Mouse (Mus musculus): ENCODE results near the gene Kantr.
"Not testable (repeated sequence)": the region's sequence is repeated elsewhere in the genome, so short reads cannot be mapped to it uniquely, and the experiment has no call there.

The Kantr gene

DNA sequence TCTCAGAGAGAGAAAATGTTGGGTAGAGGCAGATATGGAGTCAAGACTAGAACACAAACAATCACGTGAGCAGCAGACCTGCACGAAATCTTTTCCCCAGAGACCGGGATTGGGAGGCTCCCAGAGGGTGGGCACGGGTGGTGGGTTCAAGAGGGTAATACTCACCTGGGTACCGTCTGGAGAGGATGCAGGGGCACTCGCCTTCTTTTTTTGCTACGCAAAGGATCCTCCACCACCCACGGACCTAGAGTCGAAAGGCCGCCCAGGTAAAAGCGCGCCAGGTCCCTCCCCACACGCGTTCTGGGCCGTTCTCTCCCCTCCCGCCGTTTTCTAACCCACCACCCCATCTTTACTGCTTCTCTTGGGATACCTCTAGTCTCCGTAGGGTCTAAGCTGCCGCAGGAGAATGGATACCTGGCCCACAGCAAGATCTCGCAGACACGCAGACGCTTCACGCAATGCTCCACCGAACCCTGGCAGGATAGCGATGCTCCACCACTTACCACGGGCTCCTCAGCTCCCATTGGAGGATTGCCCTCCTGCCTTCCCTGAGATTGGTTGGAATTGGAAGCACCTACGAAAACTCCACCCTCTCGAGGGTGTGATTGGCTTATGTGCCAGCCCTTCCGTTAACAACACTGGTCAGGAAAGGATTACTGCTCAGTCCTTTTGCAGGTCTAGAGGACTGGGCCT is at the start of gene Kantr:
Kantr (minus strand) TSS at position 500 of the 693 bp plus-strand sequence.
- DNase-seq, result peak; percentile 71 to 84

DNA sequence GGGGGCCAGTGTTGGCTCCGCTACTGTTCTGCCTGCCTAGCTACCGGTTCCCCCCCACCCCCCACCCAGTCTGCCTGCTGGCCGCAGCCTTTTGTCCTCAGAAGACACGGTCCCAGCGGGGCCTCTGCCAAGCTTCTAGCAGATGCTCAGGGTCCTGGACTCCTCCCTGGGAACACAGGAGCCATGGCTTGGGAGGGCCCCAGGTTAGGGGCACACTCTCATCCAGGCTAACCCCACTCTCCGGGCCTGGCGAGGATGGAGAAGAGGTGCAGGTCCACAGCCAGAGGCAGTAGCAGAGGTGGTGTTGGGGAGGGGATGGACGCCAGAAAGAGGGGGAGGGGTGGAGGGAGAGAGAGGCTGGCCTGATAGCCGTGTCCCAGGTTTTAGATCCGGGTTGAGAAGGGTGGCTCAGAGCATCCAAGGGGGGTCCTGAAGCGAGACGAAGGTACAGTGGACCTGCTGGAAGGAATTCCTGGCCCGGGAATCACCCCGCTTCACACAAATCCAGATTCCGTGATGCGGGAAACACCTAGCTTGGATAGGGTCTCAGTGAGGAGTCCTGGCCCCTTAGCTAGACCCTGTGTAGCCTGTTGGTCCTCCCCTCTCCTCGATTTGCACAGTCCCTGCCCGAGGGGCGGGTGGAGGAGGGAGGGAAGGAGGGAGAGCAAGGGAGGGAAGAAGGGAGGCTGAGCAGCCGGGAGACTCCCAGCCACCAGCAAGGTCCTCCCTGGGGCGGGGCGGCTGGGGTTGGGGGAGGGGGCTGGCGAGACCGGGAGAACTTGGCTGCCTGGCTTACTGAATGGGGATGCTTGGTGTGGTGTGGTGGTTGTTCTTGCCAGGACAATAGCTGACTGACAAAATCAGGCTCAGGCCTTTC is 41.3 kb upstream of the Kantr start, which contains the start of gene Gpr173:
Gpr173 (minus strand) TSS at position 308 of the 877 bp plus-strand sequence.
- DNase-seq, result peak; percentile 69 to 80

DNA sequence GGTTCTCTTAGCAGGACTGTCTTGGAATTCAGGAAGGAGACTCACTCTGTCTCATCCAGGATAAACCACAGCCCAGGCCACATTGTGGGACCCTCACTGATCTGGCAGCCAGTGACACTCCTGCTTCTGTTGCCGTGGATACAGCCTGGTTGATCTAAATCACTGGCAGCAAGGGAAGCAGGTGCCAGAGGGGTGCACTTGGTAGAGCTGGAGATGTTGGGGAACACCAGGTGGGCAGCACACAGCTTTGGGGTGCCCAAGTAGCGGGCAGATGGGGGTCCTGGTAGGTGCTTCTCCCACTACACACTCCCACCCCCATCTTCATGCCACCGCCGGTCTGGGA is 40.7 kb upstream of the Kantr start:
- peak in 1 of 2 experiments; percentile 3 for DNase-seq

DNA sequence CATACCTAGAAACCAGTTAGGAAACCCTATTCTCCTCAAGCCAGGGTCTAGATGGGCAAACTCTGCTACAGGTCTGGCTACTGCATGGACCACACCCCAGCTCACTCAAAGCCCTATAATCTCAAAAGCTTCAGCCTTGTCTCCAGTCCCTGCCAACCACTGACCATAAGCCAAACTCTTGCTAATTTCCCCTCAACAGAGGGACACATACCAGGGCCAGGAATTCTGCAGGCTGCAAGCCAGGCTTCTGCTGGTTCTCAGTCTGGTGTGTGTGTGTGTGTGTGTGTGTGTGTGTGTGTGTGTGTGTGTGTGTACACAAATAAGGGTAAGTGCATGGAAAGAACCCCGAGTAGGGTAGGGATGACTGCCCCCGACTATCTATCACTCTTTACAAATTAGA is 39.1 kb upstream of the Kantr start:
- DNase-seq, result no peak

DNA sequence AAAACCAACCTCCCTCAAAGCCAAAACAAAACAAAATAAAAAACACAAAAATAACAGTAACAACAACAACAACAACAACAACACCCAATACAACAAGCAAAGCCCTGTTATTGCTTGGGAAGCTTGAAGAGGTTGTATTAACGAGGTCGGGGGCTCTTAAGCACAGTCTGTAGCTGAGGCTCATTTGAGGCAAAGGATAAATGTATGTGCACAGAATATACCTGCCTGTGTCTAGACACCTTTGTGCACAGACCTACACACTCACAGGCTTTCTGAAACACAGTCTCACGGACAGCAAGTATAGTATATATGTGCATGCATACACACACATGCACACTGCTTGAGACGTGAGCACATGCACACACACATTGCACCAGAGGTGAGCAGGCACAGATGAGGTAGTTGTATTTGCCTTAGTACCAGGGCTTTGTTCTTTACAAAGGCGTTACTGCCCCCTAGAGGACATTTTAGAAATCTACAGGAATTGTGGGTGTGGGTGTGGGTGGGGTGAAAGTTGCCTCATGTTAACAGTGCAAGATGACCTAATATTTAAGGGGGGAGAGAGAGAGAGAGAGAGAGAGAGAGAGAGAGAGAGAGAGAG is 25.4 kb upstream of the Kantr start:
- peak in 1 of 2 experiments; percentile 22 for DNase-seq

- no peak for DNase-seq
These were observed 19.7 kb upstream of the Kantr start for GRCm38 (mm10) chrX:152347041-152347440.

GRCm38 (mm10) chrX:152346587-152346986 is 19.3 kb upstream of the Kantr start:
- no peak for DNase-seq

GRCm38 (mm10) chrX:152342903-152343302 is 15.6 kb upstream of the Kantr start:
- no peak for DNase-seq

DNA sequence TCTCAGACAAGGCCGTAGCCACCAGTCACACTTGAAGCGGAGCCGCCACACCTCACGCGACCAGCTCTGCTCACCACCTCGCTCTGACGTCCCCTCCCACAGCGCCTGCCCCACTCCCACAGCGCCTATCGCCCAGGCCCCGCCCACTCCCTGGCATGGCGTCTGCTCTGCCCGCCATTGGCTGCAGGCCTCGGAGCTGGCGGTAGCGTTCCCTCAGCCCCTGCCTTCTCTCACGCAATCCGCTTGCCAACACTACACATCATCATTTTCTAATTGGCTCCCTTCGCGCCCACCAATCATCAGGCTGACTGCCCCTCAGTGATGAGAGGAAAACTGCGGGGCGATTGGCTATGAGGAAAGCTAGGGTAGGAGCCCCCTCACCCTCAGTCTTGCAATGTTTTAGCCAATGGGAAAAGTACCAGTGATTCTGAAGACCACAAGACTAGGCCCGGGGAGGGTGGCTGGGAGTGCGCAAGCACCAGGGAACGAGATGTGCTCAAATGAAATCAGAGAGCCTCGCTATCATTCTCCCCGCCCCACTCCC is 15.1 kb upstream of the Kantr start, which contains the start of gene Tspyl2:
Tspyl2 (minus strand) TSS at position 68 of the 544 bp plus-strand sequence.
- DNase-seq, result peak; percentile 92 to 96

DNA sequence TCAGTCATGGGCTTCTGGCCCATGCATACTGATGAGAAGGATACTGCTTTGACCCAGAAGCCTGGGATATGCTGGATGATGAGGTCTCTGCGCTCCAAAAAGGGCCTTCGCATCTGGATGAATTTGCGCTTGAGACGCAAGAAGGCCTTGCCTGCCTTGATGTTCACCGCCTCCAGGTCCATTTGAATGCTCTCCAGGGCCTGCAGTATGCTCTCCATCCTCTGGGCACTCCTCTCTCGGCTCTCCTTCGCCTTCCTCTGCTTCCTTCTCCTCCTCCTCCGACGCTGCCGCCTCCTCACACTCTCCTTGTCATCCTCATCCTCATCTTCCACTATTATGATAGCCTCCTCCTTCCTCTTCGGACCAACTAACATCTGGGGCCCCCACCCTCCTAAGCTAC is 14.2 kb upstream of the Kantr start:
- DNase-seq, result peak; percentile 2 to 27

- DNase-seq, result peak; percentile 92 to 95
These were observed 9.4 kb upstream of the Kantr start for GRCm38 (mm10) chrX:152336546-152337332.

GRCm38 (mm10) chrX:152336123-152336522 is 8.8 kb upstream of the Kantr start:
- not testable (repeated sequence) for DNase-seq

DNA sequence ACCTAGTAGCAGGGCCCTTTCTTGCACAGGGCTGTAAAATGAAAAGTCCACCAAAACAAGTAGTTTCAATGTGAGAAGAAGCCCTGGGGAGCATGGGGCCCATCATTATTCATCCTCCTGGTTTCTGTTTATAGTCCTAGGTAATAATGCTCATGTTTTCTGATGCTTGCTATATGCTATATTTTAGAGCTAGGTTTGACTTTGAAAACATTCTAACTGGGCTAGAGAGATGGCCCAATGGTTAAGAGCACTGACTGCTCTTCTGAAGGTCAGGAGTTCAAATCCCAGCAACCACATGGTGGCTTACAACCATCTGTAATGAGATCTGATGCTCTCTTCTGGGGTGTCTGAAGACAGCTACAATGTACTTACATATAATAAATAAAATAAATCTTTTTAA is 2.1 kb upstream of the Kantr start:
- not testable (repeated sequence) for DNase-seq

DNA sequence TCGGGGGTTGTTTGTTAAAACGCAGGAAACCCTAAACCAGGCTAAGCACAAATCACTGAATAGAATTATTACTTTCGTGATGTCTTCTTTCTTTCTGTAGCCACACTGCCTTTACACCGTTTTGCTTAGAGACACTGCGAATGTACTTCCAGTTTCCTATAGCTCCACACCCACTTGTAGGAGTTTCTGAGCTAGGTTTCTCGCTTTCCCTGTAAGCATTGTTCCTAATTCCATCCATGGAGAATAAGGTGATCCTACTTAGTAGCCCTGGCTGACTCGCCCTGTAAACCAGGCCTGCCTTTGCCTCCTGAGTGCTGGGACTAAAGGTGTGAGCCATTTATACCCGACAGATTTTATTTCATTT is 376 bp upstream of the Kantr start:
- no peak for DNase-seq

DNA sequence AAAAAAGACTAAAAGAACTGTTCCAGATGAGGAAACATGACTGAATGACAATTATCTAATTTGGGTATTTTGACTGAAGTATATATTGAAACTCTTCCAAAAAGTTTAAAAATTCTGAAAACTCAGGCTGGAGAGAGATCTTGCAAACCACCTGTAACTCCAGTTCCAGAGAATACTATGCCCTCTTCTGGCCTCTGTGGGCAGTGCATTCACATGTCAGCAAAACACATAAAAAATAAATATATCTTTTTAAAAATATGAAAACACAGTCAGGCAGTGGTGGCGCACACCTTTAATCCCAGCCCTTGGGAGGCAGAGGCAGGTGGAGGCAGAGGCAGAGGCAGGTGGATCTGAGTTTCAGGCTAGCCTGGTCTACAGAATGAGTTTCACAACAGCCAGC is 3.7 kb downstream of the Kantr start:
- peak; percentile 9 to 29 for DNase-seq

DNA sequence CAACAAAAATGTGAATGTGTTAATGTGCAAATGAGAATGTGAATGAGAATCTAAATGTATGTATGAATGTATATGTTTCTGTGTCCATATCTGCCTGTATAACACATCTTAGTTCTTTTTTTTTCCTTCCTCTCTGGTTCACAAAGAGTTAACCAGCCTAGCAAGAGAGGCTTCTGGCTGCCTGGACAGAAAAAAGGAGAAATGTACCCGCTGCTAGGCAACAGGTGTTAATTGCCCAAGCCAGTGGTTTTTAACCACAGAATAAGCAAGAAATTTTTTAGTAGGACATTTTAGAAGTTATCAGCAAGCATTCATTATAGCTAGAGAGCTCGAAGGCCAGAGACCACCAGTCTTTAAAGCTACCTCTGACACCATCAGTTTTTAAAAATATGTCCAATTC is 4.5 kb downstream of the Kantr start:
- DNase-seq, result no peak

- DNase-seq, result no peak
These were observed 6.8 kb downstream of the Kantr start for GRCm38 (mm10) chrX:152320535-152320934.

- peak; percentile 36 to 62 for DNase-seq
These were observed 19.4 kb downstream of the Kantr start for GRCm38 (mm10) chrX:152307942-152308341.

GRCm38 (mm10) chrX:152307371-152307770 is 19.9 kb downstream of the Kantr start:
- no peak for DNase-seq

- no peak for DNase-seq
These were observed 21.1 kb downstream of the Kantr start for GRCm38 (mm10) chrX:152306224-152306623.

GRCm38 (mm10) chrX:152287026-152287425 is 40.3 kb downstream of the Kantr start:
- DNase-seq, result not testable (repeated sequence)

DNA sequence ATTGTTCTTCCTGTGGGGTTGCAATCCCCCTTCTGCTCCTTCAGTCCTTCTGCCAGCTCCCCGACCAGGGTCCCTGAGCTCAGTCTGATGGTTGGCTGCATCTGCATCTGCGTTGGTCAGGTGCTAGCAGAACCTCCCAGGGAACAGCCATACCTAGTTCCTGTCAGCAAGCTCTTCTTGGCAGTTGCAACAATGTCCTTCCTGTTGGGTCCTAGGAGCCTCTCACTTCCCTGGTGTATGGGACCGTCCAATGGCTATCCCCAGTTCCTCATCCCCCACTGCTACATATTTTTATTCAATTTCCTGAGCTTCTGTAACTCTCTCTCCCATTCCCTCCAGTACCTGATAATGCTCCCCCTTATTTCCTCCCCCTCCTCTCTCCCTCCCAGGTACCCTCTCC is 42.5 kb downstream of the Kantr start:
- no peak for DNase-seq
